Mouse (Mus musculus): ENCODE results near the gene Ubl7. TPM values are rescaled to one million over a fixed set of nuclear protein-coding genes. Genes with fewer than 3 reads are reported as not detected.
A peak's percentile ranks its signal among the peaks of the same experiment; 100 is the strongest.
"Not testable (repeated sequence)": the region's sequence is repeated elsewhere in the genome, so short reads cannot be mapped to it uniquely, and the experiment has no call there.

The Ubl7 gene
- 10 to 100 TPM; 47.4 to 51.5 TPM for total RNA-seq (2021)
- long read RNA-seq, experiment 1, transcript Ubl7-209 (11 exons, 1,319 nt), result minor isoform, 7 of 84 reads
- long read RNA-seq, experiment 1, transcript Ubl7-201 (11 exons, 1,364 nt), result major isoform, 48 of 84 reads
- long read RNA-seq, experiment 1, transcript Ubl7-208 (11 exons, 1,426 nt), result minor isoform, 5 of 84 reads
- long read RNA-seq, experiment 1, partial matches to known transcripts, result 4 of 84 reads
- long read RNA-seq, experiment 1, other reads (novel, unspliced or antisense), result 20 of 84 reads
- long read RNA-seq, experiment 2, transcript Ubl7-201 (11 exons, 1,364 nt), result major isoform, 43 of 83 reads
- long read RNA-seq, experiment 2, transcript Ubl7-209 (11 exons, 1,319 nt), result minor isoform, 11 of 83 reads
- long read RNA-seq, experiment 2, partial matches to known transcripts, result 9 of 83 reads
- long read RNA-seq, experiment 2, other reads (novel, unspliced or antisense), result 17 of 83 reads

DNA sequence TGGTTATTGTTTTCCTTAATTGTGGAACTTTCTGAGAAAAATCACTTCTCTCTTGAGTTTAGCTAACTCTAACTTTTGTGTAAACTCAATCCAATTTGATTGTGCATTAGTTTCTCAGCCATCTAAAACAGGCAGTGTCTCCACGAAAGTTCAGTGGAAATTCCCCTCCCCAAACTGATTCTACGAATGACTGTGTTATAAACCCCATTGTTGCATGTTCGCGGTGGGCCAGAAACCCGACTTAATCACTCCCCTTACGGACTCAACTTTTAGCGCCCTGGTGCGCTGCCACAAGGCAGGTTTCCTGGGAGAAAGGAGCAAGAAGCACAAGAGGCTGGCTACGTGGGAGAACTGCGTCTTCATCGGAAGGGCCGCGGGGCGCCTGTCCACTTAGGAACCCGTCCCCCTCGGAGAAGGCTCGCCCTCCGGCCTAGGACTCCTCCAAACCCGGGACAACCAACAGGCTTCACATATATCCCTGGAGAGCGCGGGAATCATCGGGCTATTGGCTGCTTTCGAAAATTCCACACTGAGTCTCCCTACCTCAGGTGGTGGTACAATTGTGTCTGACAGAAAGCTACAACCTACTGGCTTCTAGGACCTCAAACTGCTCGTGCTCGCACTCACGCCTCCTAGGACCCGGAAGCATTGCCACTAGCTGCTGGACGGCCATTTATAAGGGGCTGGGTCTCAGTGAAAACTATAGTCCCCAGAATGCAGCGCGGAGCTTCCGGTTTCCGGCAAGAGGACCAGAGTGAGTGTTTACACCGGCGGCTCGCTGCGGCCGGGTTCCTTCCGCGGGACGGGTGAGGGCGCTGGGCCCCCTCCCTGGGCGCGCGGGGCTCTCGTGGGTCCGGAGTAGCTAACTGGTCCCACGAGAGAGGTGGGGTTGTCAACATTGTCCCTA is at the start of gene Ubl7:
Gene Ubl7 (plus strand): TSS at position 726 of the 907 bp plus-strand sequence.
- DNase-seq (ENCODE audit: low spot score in 2 of 2), result peak; percentile 78 to 90

GRCm38 (mm10) chr9:57861951-57862471 is 48.8 kb upstream of the Ubl7 start:
- peak in 1 of 2 experiments; percentile 21 for DNase-seq (ENCODE audit: low spot score in 2 of 2)

- DNase-seq (ENCODE audit: low spot score in 2 of 2), result no peak
Measured at GRCm38 (mm10) chr9:57864336-57864735, 46.4 kb upstream of the Ubl7 start.

DNA sequence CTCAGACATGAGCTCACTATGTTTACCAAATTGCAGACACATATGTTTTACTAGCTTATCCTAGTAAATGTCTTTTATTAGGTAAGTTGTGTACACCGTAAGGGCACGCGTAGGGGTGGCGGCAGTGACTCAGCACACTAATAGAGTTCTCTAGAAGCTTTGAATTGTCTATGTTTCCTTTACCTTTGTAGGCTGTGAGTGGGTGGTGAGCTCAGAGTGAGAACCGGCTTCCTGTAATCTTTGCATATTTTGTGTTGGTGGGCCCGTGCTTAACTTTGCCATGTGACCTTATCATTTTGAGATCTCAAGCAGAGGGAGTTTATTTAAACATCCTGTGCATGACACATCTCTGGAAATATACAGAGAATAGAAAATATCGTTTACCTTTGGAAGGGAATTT is 44.2 kb upstream of the Ubl7 start:
- DNase-seq (ENCODE audit: low spot score in 2 of 2), result no peak

GRCm38 (mm10) chr9:57867236-57867635 is 43.5 kb upstream of the Ubl7 start:
- no peak for DNase-seq (ENCODE audit: low spot score in 2 of 2)

GRCm38 (mm10) chr9:57867880-57868279 is 42.9 kb upstream of the Ubl7 start:
- no peak for DNase-seq (ENCODE audit: low spot score in 2 of 2)

DNA sequence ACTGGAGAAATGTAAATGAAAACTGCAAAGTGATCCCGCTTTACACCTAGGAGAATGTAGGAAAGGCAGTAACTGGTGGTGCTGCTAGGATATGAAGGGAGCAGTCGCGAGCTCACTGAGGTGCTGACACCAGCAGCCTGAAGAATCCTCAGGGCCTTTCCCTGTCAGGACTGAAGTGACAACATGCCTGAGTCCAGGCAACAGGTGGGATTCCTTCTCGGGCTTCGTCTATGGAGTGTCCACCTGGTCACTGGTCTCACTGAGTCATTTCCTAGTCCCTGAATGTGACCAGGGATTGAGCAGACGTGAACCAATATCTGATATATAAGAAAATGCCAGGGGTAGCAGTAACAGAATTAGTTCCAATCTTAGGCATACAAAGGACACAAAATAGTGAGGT is 42.0 kb upstream of the Ubl7 start:
- DNase-seq (ENCODE audit: low spot score in 2 of 2), result no peak

- no peak for DNase-seq (ENCODE audit: low spot score in 2 of 2)
Measured at GRCm38 (mm10) chr9:57870273-57870816, 40.4 kb upstream of the Ubl7 start.

DNA sequence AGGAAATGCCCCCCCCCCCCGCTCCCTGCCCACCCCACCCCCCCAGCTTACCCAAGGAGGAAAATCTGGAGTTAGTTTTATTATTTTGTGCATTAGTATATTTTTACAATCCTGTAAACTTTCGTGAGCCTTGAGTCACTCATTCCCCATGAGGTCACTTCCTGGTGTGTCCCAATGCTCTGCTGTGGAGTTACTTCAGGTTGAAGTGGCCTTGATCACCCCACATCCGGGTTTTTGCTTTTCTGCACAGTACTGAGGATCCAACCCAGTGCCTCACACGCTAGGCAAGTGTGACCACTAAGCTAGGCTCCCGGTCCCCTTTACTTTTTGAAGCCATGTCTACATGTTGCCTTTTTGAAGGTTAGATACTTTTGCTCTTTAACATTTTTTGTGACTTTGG is 36.6 kb upstream of the Ubl7 start:
- DNase-seq (ENCODE audit: low spot score in 2 of 2), result no peak

- DNase-seq (ENCODE audit: low spot score in 2 of 2), result no peak
Measured at GRCm38 (mm10) chr9:57874994-57875393, 35.8 kb upstream of the Ubl7 start.

GRCm38 (mm10) chr9:57879213-57879612 is 31.6 kb upstream of the Ubl7 start:
- no peak for DNase-seq (ENCODE audit: low spot score in 2 of 2)

- DNase-seq (ENCODE audit: low spot score in 2 of 2), result no peak
Measured at GRCm38 (mm10) chr9:57880278-57880677, 30.5 kb upstream of the Ubl7 start.

DNA sequence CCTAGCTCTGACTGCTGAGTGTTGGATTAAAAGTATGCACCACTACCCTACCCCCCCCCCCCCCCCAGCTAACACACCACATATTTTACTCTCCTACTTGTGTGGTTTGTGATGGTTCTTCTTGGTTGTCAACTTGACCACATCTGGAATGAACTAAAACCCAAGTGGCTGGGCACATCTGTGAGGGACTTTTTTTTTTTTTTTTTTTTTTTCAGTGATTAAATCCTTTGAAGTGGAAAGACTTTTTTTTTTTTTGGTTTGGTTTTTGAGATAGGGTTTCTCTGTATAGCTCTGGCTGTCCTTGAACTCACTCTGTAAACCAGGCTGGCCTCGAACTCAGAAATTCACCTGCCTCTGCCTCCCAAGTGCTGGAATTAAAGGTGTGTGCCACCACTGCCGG is 29.0 kb upstream of the Ubl7 start:
- DNase-seq (ENCODE audit: low spot score in 2 of 2), result not testable (repeated sequence)

DNA sequence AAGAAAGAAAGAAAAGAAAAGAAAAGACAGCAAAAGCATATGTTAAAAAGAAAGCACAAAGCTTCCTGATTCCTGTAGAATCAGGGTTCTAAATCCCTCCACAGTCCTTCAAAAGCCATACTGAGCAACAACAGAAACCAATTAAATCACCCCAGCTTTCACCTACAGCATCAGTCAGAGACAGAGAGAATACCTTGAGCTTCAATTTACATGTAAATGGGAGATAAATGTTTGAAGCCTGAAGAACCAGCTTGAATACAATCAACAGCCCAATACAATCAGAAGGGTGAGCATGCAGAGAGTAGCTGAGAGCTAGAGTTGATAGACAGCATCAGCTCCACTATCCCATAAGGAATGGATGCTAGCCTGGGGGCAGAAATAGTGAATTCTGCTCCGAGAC is 27.4 kb upstream of the Ubl7 start:
- DNase-seq (ENCODE audit: low spot score in 2 of 2), result no peak

DNA sequence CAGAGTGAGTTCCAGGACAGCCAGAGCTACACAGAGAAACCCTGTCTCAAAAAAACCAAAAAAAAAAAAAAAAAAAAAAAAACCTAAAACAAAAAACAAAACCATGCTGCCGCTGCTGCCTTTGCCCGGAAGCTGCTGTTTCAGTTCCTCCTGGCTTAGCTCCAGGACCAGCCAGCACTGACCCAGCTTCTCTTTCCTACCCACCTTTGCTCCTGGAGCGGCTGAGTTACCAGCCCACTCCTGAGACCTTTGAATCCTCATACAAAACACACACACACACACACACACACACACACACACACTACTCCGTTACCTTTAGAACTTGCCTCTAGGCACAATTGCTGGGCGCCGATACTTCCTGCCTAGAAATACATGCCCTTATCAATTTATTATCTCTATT is 22.7 kb upstream of the Ubl7 start:
- no peak for DNase-seq (ENCODE audit: low spot score in 2 of 2)

DNA sequence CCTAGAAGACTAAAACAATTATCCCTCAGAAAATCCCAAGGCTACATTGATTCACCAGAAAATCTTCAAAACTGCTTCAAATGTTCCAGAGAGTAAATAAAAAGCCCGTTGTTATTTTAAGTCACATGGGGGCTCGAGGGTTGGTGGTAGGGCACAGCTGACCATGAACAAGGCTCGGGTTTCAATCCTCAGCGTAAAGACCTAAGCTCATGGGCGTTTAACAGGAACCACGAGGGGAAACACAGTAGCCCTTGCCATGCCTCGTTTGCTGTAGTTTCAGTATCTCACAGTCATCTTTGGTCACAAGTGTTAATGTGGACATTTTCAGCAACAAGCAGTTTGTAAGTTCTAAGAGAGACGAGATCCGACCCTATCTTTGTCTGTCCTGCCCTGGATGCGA is 10.3 kb upstream of the Ubl7 start:
- no peak for DNase-seq (ENCODE audit: low spot score in 2 of 2)

DNA sequence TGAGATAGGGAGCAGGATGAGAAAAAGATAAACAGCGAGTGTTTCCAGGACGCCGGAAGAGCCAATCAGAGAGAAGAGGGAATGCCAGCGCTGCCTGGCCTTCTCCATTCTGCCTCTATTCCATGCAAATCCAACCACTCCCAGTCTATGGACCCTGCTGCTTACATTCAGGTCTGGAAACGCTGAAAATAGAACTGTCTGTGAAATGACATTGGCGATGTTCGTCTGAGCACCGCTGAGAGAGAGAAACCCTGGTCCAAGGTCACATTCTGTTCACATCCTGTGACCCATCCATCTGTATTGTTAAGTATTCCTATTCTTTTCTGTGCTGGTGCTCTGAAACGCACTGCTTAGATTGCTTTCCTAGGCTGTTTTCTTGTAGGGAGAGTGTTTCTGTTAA is 9.6 kb upstream of the Ubl7 start:
- DNase-seq (ENCODE audit: low spot score in 2 of 2), result no peak

- no peak for DNase-seq (ENCODE audit: low spot score in 2 of 2)
Measured at GRCm38 (mm10) chr9:57901601-57902000, 9.2 kb upstream of the Ubl7 start.

DNA sequence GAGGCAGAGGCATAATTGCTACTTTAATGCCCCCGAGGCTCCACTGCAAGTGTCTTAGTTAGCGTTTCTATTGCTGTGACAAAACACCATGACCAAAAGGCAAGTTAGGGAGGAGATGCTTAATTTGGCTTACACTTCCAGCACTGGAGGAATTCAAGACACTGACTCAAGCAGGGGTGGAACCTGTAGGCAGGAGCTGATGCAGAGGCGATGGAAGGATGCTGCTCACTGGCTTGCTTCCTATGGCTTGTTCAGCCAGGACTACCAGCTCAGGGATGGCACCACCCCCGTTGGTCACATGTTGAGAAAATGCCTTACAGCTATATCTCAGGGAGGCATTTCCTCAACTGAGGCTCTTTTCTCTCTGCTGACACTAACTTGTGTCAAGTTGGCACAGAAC is 8.6 kb upstream of the Ubl7 start:
- DNase-seq (ENCODE audit: low spot score in 2 of 2), result no peak

DNA sequence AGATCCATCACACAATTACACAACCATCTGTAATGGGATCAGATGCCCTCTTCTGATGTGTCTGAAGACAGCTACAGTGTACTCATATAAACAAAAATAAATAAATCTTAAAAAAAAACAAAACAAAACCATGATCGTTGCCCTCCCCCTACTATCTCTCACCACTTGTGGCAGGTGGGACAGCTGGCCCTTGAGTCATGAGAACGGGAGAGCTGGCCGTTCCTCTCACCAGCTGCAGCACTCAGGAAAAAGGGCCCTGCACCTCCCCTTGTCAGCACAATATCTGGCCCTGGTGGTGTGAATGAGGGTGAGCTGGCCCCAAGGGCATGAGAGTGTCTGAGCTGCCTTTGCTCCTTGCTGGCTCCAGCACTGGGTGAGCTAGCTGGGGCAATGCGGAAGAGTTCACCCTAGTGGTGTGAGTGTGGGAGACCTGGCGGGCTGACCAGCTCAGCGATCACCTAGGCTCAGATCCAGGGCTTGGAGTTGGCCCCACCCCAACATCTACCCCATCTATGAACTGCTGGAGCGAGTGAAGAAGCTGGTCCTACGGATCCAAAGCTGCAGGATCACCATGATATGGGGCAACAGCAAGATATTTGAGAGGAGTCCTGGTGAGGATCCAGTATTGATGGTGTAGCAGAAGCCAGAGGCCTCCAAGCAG is 7.1 kb upstream of the Ubl7 start:
- no peak for DNase-seq (ENCODE audit: low spot score in 2 of 2)

GRCm38 (mm10) chr9:57904250-57904644 is 6.5 kb upstream of the Ubl7 start:
- no peak for DNase-seq (ENCODE audit: low spot score in 2 of 2)
